Mouse (Mus musculus) urinary bladder, postnatal 14 days (tissue): ENCODE results near the gene Golga2.

ENCODE experiments used
- DNase-seq: peaks from one replicate; pipeline ENCODE4 v3.0.0; 2021; ENCODE audit warnings: low spot score

The Golga2 gene

GRCm38 (mm10) chr2:32343351-32343671 lies 56.1 kb downstream of the Golga2 start:
- DNase-seq, result no peak

- DNase-seq, result no peak
Measured at GRCm38 (mm10) chr2:32344056-32344455, 56.9 kb downstream of the Golga2 start.

GRCm38 (mm10) chr2:32344598-32345321 lies 57.6 kb downstream of the Golga2 start:
- no peak for DNase-seq

GRCm38 (mm10) chr2:32347019-32347418 lies 59.8 kb downstream of the Golga2 start:
- DNase-seq, result no peak

- DNase-seq, result no peak
Measured at GRCm38 (mm10) chr2:32348311-32348710, 61.1 kb downstream of the Golga2 start.

GRCm38 (mm10) chr2:32349625-32350255 lies 62.6 kb downstream of the Golga2 start:
- DNase-seq, result no peak

- DNase-seq, result no peak
Measured at GRCm38 (mm10) chr2:32350471-32351051, 63.4 kb downstream of the Golga2 start.

- DNase-seq, result no peak
Measured at GRCm38 (mm10) chr2:32351471-32351961, 64.3 kb downstream of the Golga2 start.

- no peak for DNase-seq
Measured at GRCm38 (mm10) chr2:32352151-32353006, 65.2 kb downstream of the Golga2 start, which contains the start of gene Ciz1. Gene Ciz1, plus strand, starts transcription at chr2:32352327.

GRCm38 (mm10) chr2:32353007-32353542 lies 65.9 kb downstream of the Golga2 start, which contains the start of gene Dnm1:
Gene Dnm1, minus strand, starts transcription at chr2:32353338.
- DNase-seq, result peak; percentile 90

- no peak for DNase-seq
Measured at GRCm38 (mm10) chr2:32353836-32354235, 66.7 kb downstream of the Golga2 start.

- no peak for DNase-seq
Measured at GRCm38 (mm10) chr2:32354336-32354895, 67.2 kb downstream of the Golga2 start.

GRCm38 (mm10) chr2:32356216-32356615 lies 69.0 kb downstream of the Golga2 start:
- DNase-seq, result no peak
